In the genomic region with DNA sequence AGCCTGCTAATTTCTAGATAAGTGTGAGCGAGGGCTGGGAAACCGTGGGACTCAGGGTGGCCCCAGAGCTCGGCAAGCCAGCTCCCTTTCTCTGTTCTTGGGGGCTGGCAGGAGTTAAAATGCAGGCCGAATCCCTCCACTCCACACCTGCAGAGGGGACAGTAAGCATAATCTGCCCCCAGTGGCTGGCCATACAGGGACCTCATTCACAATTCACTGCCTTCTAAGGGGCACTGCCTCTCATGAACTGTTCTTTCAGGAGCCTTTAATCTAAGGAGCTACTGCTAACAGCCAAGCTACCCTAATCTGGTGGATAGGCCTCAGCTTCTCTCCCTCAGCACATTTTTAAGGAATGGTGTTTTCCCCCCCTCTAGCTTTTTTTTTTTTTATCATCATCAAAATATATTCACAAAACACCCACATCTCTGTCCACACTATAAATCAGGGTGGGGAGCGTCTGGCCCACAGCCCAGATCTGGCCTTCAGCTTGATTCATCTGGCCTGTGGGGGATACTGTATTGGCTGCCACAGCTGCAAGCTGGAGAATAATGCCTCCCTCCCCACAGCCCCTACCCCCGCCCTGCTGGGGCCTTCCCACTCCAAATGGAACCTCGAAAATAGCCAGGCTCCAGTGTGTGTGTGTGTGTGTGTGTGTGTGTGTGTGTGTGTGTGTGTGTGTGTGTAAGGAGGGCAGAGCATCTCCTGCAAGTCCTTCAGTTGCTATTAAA, we compare ENCODE assay signal across 8 mouse cellular contexts. TPM values are rescaled to one million over a fixed set of nuclear protein-coding genes. Genes with fewer than 3 reads are reported as not detected.
DNase-seq lines count a peak whose midpoint lies in the region; ATAC-seq and TF ChIP-seq lines count a peak whose summit lies in the region.

No protein-coding gene starts in this region.

- peaks cover 27% of the 10 kb centered on the region for H3K4me1 ChIP-seq in lung, embryonic 14.5 days (ENCODE audit: insufficient read depth)
- peaks cover 2% of the 10 kb centered on the region; the same call in 1 of the 2 replicates for H3K4me1 ChIP-seq in lung, adult 2 months (ENCODE audit: control insufficient read depth, insufficient read depth, low read length)
- peaks cover 31% of the 10 kb centered on the region for H3K4me1 ChIP-seq in heart, embryonic 15.5 days (replicated peaks)
- H3K4me1 ChIP-seq in kidney, embryonic 16.5 days (ENCODE audit: insufficient read depth, low read length): peaks cover 31% of the 10 kb centered on the region; the same call in 1 of the 2 replicates
- no peaks in the 10 kb centered on the region; the same call in 1 of the 2 replicates for H3K4me1 ChIP-seq in midbrain, embryonic 15.5 days

- peak overlapping the region; percentile 87 for H3K27ac ChIP-seq in lung, embryonic 14.5 days (ENCODE audit: low read depth)
- peak overlapping the region; percentile 81 for H3K27ac ChIP-seq in heart, embryonic 15.5 days
- H3K27ac ChIP-seq in kidney, embryonic 16.5 days (ENCODE audit: low read length): peak overlapping the region; percentile 90
- H3K27ac ChIP-seq in midbrain, embryonic 15.5 days: peak overlapping the region; percentile 60; the same call in 1 of the 2 replicates

- no peaks in the 10 kb centered on the region for H3K27me3 ChIP-seq in lung, embryonic 14.5 days (ENCODE audit: insufficient read depth, low read length)
- H3K27me3 ChIP-seq in heart, embryonic 15.5 days: no peaks in the 10 kb centered on the region
- peaks cover 3% of the 10 kb centered on the region; the same call in 1 of the 2 replicates for H3K27me3 ChIP-seq in kidney, embryonic 16.5 days (ENCODE audit: insufficient read depth, low read length)
- no peaks in the 10 kb centered on the region for H3K27me3 ChIP-seq in midbrain, embryonic 15.5 days (replicated peaks)

- 22% methylated on average over 7 of the region's 7 CpGs for WGBS in lung, embryonic 14.5 days
- 60% methylated on average over 7 of the region's 7 CpGs for WGBS in lung, adult 2 months
- 26% methylated on average over 7 of the region's 7 CpGs for WGBS in heart, embryonic 15.5 days
- WGBS in kidney, embryonic 16.5 days: 45% methylated on average over 7 of the region's 7 CpGs
- WGBS in midbrain, embryonic 15.5 days: 30% methylated on average over 7 of the region's 7 CpGs

- 0 out of 2 replicates have a peak, but pooled peaks have one; percentile 17 for TF ChIP-seq CTCF in lung, embryonic 14.5 days (IDR thresholded peaks at IDR 0.05; ENCODE audit: low read depth)
- no peak for TF ChIP-seq CTCF in lung, adult 2 months (IDR thresholded peaks at IDR 0.05; ENCODE audit: insufficient read depth, low read length)

- peak; percentile 95 for ATAC-seq in lung, embryonic 14.5 days (ENCODE audit: insufficient read depth)
- peak; percentile 84 for ATAC-seq in heart, embryonic 15.5 days (replicated peaks; ENCODE audit: insufficient number of reproducible peaks, insufficient read depth, low FRiP score, low read depth)
- ATAC-seq in kidney, embryonic 16.5 days (ENCODE audit: low FRiP score, low TSS enrichment): peak; percentile 95
- ATAC-seq in midbrain, embryonic 15.5 days (replicated peaks): peak; percentile 83

- no peak overlapping the region for H3K4me3 ChIP-seq in lung, embryonic 14.5 days (ENCODE audit: low read depth, low read length)
- no peak overlapping the region for H3K4me3 ChIP-seq in lung, adult 2 months (replicated peaks; ENCODE audit: extremely low read depth, low read depth, low read length)
- H3K4me3 ChIP-seq in heart, embryonic 15.5 days: no peak overlapping the region
- no peak overlapping the region for H3K4me3 ChIP-seq in kidney, embryonic 16.5 days (ENCODE audit: low read length)
- no peak overlapping the region for H3K4me3 ChIP-seq in midbrain, embryonic 15.5 days

- DNase-seq in lung, embryonic 14.5 days: peak; percentile 92
- no peak for DNase-seq in lung, adult 2 months
- DNase-seq in fibroblast of lung, adult 2 months (ENCODE audit: low read depth): peak; percentile 45
- DNase-seq in yolk sac, embryonic 10.5 days (ENCODE audit: low spot score): peak; percentile 24
- no peak for DNase-seq in thymus, postnatal 25 days

- H3K9ac ChIP-seq in lung, embryonic 14.5 days: no peak overlapping the region
- H3K9ac ChIP-seq in heart, embryonic 15.5 days: no peak overlapping the region
- H3K9ac ChIP-seq in kidney, embryonic 16.5 days (replicated peaks; ENCODE audit: low read length): no peak overlapping the region
- H3K9ac ChIP-seq in midbrain, embryonic 15.5 days: no peak overlapping the region

- TF ChIP-seq POLR2A in lung, adult 2 months (IDR thresholded peaks at IDR 0.05; ENCODE audit: borderline replicate concordance, extremely low read depth, low read depth, low read length): no peak

- H3K4me2 ChIP-seq in lung, embryonic 14.5 days: no peak overlapping the region
- H3K4me2 ChIP-seq in heart, embryonic 15.5 days: no peak overlapping the region
- H3K4me2 ChIP-seq in kidney, embryonic 16.5 days (replicated peaks; ENCODE audit: low read depth, low read length): no peak overlapping the region
- H3K4me2 ChIP-seq in midbrain, embryonic 15.5 days: no peak overlapping the region

- H3K9me3 ChIP-seq in lung, embryonic 14.5 days (ENCODE audit: low read depth, low read length): no peaks in the 10 kb centered on the region
- no peaks in the 10 kb centered on the region for H3K9me3 ChIP-seq in heart, embryonic 15.5 days (replicated peaks)
- H3K9me3 ChIP-seq in kidney, embryonic 16.5 days (ENCODE audit: low read length): no peaks in the 10 kb centered on the region
- no peaks in the 10 kb centered on the region for H3K9me3 ChIP-seq in midbrain, embryonic 15.5 days

- H3K36me3 ChIP-seq in lung, embryonic 14.5 days (ENCODE audit: insufficient read depth): no peaks in the 10 kb centered on the region
- H3K36me3 ChIP-seq in heart, embryonic 15.5 days: no peaks in the 10 kb centered on the region
- H3K36me3 ChIP-seq in kidney, embryonic 16.5 days (ENCODE audit: insufficient read depth, low read length): no peaks in the 10 kb centered on the region
- no peaks in the 10 kb centered on the region for H3K36me3 ChIP-seq in midbrain, embryonic 15.5 days (replicated peaks)

RNA-seq across cellular contexts. Expression of gene Plac1, which starts 28.0 kb away (rescaled TPM):
- polyA plus RNA-seq in lung, embryonic 14.5 days (2014; fragmentation: Nextera tagmentation; extraction: Ambion mirVana): 9.4 and 9.7 TPM in 2 replicates
- polyA plus RNA-seq in lung, adult 2 months (2012; rRNA removed): not detected in 2 replicates
- polyA plus RNA-seq in heart, embryonic 15.5 days (2015; fragmentation: Nextera tagmentation; extraction: Ambion mirVana): 5.8 TPM in 2 replicates
- polyA plus RNA-seq in kidney, embryonic 16.5 days (2015; fragmentation: Nextera tagmentation; extraction: Ambion mirVana): 5.3 and 5.8 TPM in 2 replicates
- 0.19 and 0.44 TPM in 2 replicates for polyA plus RNA-seq in midbrain, embryonic 15.5 days (2015; fragmentation: Nextera tagmentation; extraction: Ambion mirVana)

RNA-seq across cellular contexts. Expression of gene Fam122b, which starts 57.7 kb away (rescaled TPM):
- 15.9 and 16.1 TPM in 2 replicates for polyA plus RNA-seq in lung, embryonic 14.5 days (2014; fragmentation: Nextera tagmentation; extraction: Ambion mirVana)
- polyA plus RNA-seq in lung, adult 2 months (2012; rRNA removed): 1.9 and 2.6 TPM in 2 replicates
- 22.5 and 23.1 TPM in 2 replicates for polyA plus RNA-seq in heart, embryonic 15.5 days (2015; fragmentation: Nextera tagmentation; extraction: Ambion mirVana)
- 9.4 and 9.9 TPM in 2 replicates for polyA plus RNA-seq in kidney, embryonic 16.5 days (2015; fragmentation: Nextera tagmentation; extraction: Ambion mirVana)
- polyA plus RNA-seq in midbrain, embryonic 15.5 days (2015; fragmentation: Nextera tagmentation; extraction: Ambion mirVana): 3.1 and 3.3 TPM in 2 replicates

Comparison
In these comparisons a context has a peak if more than half of its experiments do, and no peak if none do; other contexts are left out.
1. DNase-seq: peak in lung, embryonic 14.5 days (single experiment), fibroblast of lung, adult 2 months (single experiment) and yolk sac, embryonic 10.5 days (single experiment); none in lung, adult 2 months (single experiment) and thymus, postnatal 25 days (single experiment).
2. Peak in every context shown above with its lines, with median percentiles within 50 percentile points of each other: ATAC-seq and H3K27ac ChIP-seq.